Mouse (Mus musculus) hindbrain, postnatal 0 days (tissue): ENCODE results near the gene Tspan7. TPM values are rescaled to one million over a fixed set of nuclear protein-coding genes. Genes with fewer than 3 reads are reported as not detected.

Experiments used
- ATAC-seq: fragments of 200-750 bp; cut with Nextera tagmentation; 2 replicates; pipeline ENCODE4 v1.8.0; 2017; ENCODE audit warnings: mild to moderate bottlenecking, moderate TSS enrichment, moderate library complexity
- DNase-seq: peaks from one replicate; pipeline ENCODE4 v3.0.0-alpha.2; 2015; ENCODE audit warnings: low spot score
- H3K27ac ChIP-seq: fragments of 300-500 bp; sonication (generic); 2 replicates; pipeline ENCODE4 v1.5.1; 2014; ENCODE audit warnings: mild to moderate bottlenecking
- H3K27me3 ChIP-seq: fragments of 300-500 bp; sonication (generic); 2 replicates; pipeline ENCODE4 v1.6.1; 2014; ENCODE audit warnings: low read length, mixed read lengths; ENCODE audit not compliant: insufficient read depth
- H3K36me3 ChIP-seq: fragments of 300-500 bp; sonication (generic); 2 replicates; pipeline ENCODE4 v1.6.1; 2014; ENCODE audit warnings: low read length, mixed read lengths; ENCODE audit not compliant: insufficient read depth
- H3K4me1 ChIP-seq: fragments of 300-500 bp; sonication (generic); 2 replicates; pipeline ENCODE4 v1.6.1; 2014; ENCODE audit warnings: antibody characterized with exemption, low read length, mixed read lengths; ENCODE audit not compliant: insufficient read depth
- H3K4me2 ChIP-seq: fragments of 300-500 bp; sonication (generic); 2 replicates; pipeline ENCODE4 v1.6.1; 2014; ENCODE audit warnings: low read depth, mild to moderate bottlenecking, low read length, moderate library complexity, mixed read lengths
- H3K4me3 ChIP-seq: fragments of 300-500 bp; sonication (generic); 2 replicates; pipeline ENCODE4 v1.5.1; 2014; ENCODE audit warnings: low read length
- H3K9ac ChIP-seq: fragments of 300-500 bp; sonication (generic); replicated peaks from 2 replicates; pipeline ENCODE4 v1.6.1; 2014; ENCODE audit warnings: mild to moderate bottlenecking, low read length, moderate library complexity, mixed read lengths
- H3K9me3 ChIP-seq: fragments of 300-500 bp; sonication (generic); 2 replicates; pipeline ENCODE4 v1.6.1; 2016; ENCODE audit warnings: low read length, mixed read lengths
- CTCF ChIP-seq: IDR thresholded peaks from 2 replicates; pipeline ENCODE4 v1.5.1; 2016; ENCODE audit warnings: antibody characterized with exemption, control low read depth, low read depth
- WGBS: fragments of 180-500 bp; shearing (Covaris S2); extraction: QIAGEN DNeasy Blood & Tissue Kit; methylation state at CpG from one replicate; pipeline ENCODE4 v1.1.7; 2014; 5-methylcytosine and 5-hydroxymethylcytosine counted together
- polyA plus RNA-seq: library from polyadenylated mRNA; unstranded; fragments of >200 nt; fragmentation: Nextera tagmentation; extraction: Ambion mirVana; gene quantifications from 2 replicates; pipeline ENCODE4 v1.2.1, GENCODE M21; 2015
- total RNA-seq: library from RNA; depleted of rRNA; stranded (reverse); fragments of >200 nt; gene quantifications from 2 replicates; pipeline ENCODE4 v1.2.3, GENCODE M21; 2014; rRNA removed

Tspan7 gene
- 275 and 297 TPM in 2 replicates for total RNA-seq
- 658 and 669 TPM in 2 replicates for polyA plus RNA-seq

GRCm38 (mm10) chrX:10484872-10485569 lies at the start of gene Tspan7:
Gene Tspan7, plus strand, starts transcription at chrX:10485158.
- peak within 1 kb of the TSS; percentile 65 for H3K9ac ChIP-seq
- peak; percentile 83 for ATAC-seq
- H3K27me3 ChIP-seq: no peaks in the 10 kb centered on the region
- no peaks in the 10 kb centered on the region for H3K4me1 ChIP-seq
- 24% methylated on average over 35 of the region's 41 CpGs for WGBS
- peak within 1 kb of the TSS; percentile 52 for H3K4me3 ChIP-seq
- peak within 1 kb of the TSS; percentile 58 for H3K4me2 ChIP-seq
- TF ChIP-seq CTCF: no peak
- DNase-seq: peak; percentile 83
- H3K36me3 ChIP-seq: no peaks in the 10 kb centered on the region
- no peaks in the 10 kb centered on the region for H3K9me3 ChIP-seq
- H3K27ac ChIP-seq: peak within 1 kb of the TSS; percentile 76

- no peak for ATAC-seq
- no peak overlapping the region for H3K4me2 ChIP-seq
- H3K4me3 ChIP-seq: no peak overlapping the region
- no peak overlapping the region for H3K9ac ChIP-seq
- no peaks in the 10 kb centered on the region for H3K27me3 ChIP-seq
- H3K27ac ChIP-seq: no peak overlapping the region; the same call in 1 of the 2 replicates
- TF ChIP-seq CTCF: no peak
- no peaks in the 10 kb centered on the region for H3K4me1 ChIP-seq
- no peaks in the 10 kb centered on the region for H3K9me3 ChIP-seq
- no peaks in the 10 kb centered on the region for H3K36me3 ChIP-seq
- peak; percentile 11 for DNase-seq
- 79% methylated on average over 10 of the region's 10 CpGs for WGBS
Observed at GRCm38 (mm10) chrX:10449323-10449980, 35.5 kb upstream of the Tspan7 start.

- Histone ChIP-seq H3K36me3 (no peaks in the 10 kb centered on the region), H3K4me3 (no peak overlapping the region), H3K9me3 (no peaks in the 10 kb centered on the region), H3K9ac (no peak overlapping the region), H3K4me2 (no peak overlapping the region), H3K4me1 (no peaks in the 10 kb centered on the region), H3K27me3 (no peaks in the 10 kb centered on the region), H3K27ac (no peak overlapping the region)
- ATAC-seq: no peak
- WGBS: 51% methylated on average over 2 of the region's 2 CpGs
- TF ChIP-seq CTCF: no peak
- DNase-seq: no peak
Observed at GRCm38 (mm10) chrX:10450143-10451060, 34.6 kb upstream of the Tspan7 start.

GRCm38 (mm10) chrX:10453798-10454197 lies 31.2 kb upstream of the Tspan7 start:
- H3K4me1 ChIP-seq: no peaks in the 10 kb centered on the region
- DNase-seq: no peak
- no peaks in the 10 kb centered on the region for H3K27me3 ChIP-seq
- H3K27ac ChIP-seq: no peak overlapping the region
- H3K9ac ChIP-seq: no peak overlapping the region
- H3K4me3 ChIP-seq: no peak overlapping the region
- ATAC-seq: no peak
- H3K4me2 ChIP-seq: no peak overlapping the region
- H3K36me3 ChIP-seq: no peaks in the 10 kb centered on the region
- no peaks in the 10 kb centered on the region for H3K9me3 ChIP-seq
- TF ChIP-seq CTCF: no peak
- WGBS: 58% methylated on average over 1 of the region's 1 CpGs

GRCm38 (mm10) chrX:10457256-10457655 lies 27.7 kb upstream of the Tspan7 start:
- ATAC-seq: no peak
- H3K4me1 ChIP-seq: no peaks in the 10 kb centered on the region
- WGBS: 81% methylated on average over 3 of the region's 3 CpGs
- H3K9me3 ChIP-seq: no peaks in the 10 kb centered on the region
- H3K4me3 ChIP-seq: no peak overlapping the region
- DNase-seq: peak; percentile 15
- H3K27ac ChIP-seq: no peak overlapping the region
- H3K9ac ChIP-seq: no peak overlapping the region
- H3K4me2 ChIP-seq: no peak overlapping the region
- H3K27me3 ChIP-seq: no peaks in the 10 kb centered on the region
- no peak for TF ChIP-seq CTCF
- H3K36me3 ChIP-seq: no peaks in the 10 kb centered on the region

GRCm38 (mm10) chrX:10477088-10477487 lies 7.9 kb upstream of the Tspan7 start:
- Histone ChIP-seq H3K4me1 (no peaks in the 10 kb centered on the region), H3K4me2 (no peak overlapping the region), H3K27ac (no peak overlapping the region), H3K36me3 (no peaks in the 10 kb centered on the region), H3K9me3 (no peaks in the 10 kb centered on the region), H3K27me3 (no peaks in the 10 kb centered on the region), H3K9ac (no peak overlapping the region), H3K4me3 (no peak overlapping the region)
- DNase-seq (no peak), ATAC-seq (no peak)
- WGBS: 91% methylated on average over 1 of the region's 1 CpGs
- TF ChIP-seq CTCF: no peak
